Mouse (Mus musculus) heart, embryonic 14.5 days (tissue): ENCODE results near the gene Adcy5. TPM values are rescaled to one million over a fixed set of nuclear protein-coding genes. Genes with fewer than 3 reads are reported as not detected.

Source experiments
- ATAC-seq: fragments of 200-750 bp; cut with Nextera tagmentation; 2 replicates; pipeline ENCODE4 v1.8.0; 2017; ENCODE audit warnings: low read depth, moderate TSS enrichment; ENCODE audit not compliant: insufficient number of reproducible peaks, insufficient read depth, low FRiP score
- H3K27ac ChIP-seq, 2 experiments: fragments of 200-500 bp in 1 of 2; fragments of 300-500 bp in 1 of 2; sonication (generic) in 1 of 2; replicated peaks in 1 of 2; 2 replicates each; pipeline ENCODE4 v1.5.1; 2012 to 2014; ENCODE audit warnings: low read depth in 2 of 2, low read length in 2 of 2, control low read depth in 1 of 2, mild to moderate bottlenecking in 1 of 2, mixed read lengths in 1 of 2; ENCODE audit not compliant: control insufficient read depth in 1 of 2, insufficient read depth in 1 of 2
- H3K27me3 ChIP-seq: fragments of 300-500 bp; sonication (generic); 2 replicates; pipeline ENCODE4 v1.6.1; 2014; ENCODE audit warnings: mild to moderate bottlenecking, low read length, control low read depth; ENCODE audit not compliant: control insufficient read depth, insufficient read depth
- H3K36me3 ChIP-seq: fragments of 300-500 bp; sonication (generic); 2 replicates; pipeline ENCODE4 v1.6.1; 2014; ENCODE audit warnings: mild to moderate bottlenecking, control low read depth, low read length, mixed read lengths; ENCODE audit not compliant: control insufficient read depth, insufficient read depth
- H3K4me1 ChIP-seq, 2 experiments: fragments of 200-500 bp in 1 of 2; fragments of 300-500 bp in 1 of 2; sonication (generic) in 1 of 2; 2 replicates each; pipeline ENCODE4 v1.6.1; 2012 to 2014; ENCODE audit warnings: low read length in 2 of 2, control low read depth in 1 of 2, mixed read lengths in 1 of 2; ENCODE audit not compliant: control insufficient read depth in 2 of 2, insufficient read depth in 2 of 2
- H3K4me2 ChIP-seq: fragments of 300-500 bp; sonication (generic); 2 replicates; pipeline ENCODE4 v1.6.1; 2014; ENCODE audit warnings: mild to moderate bottlenecking, low read length
- H3K4me3 ChIP-seq, 2 experiments: fragments of 200-500 bp in 1 of 2; fragments of 300-500 bp in 1 of 2; sonication (generic) in 1 of 2; 2 replicates each; pipeline ENCODE4 v1.5.1; 2012 to 2014; ENCODE audit warnings: low read length in 2 of 2, mild to moderate bottlenecking in 2 of 2, control low read depth in 1 of 2, low read depth in 1 of 2, moderate library complexity in 1 of 2; ENCODE audit not compliant: control insufficient read depth in 1 of 2, insufficient read depth in 1 of 2
- H3K9ac ChIP-seq: fragments of 300-500 bp; sonication (generic); 2 replicates; pipeline ENCODE4 v1.6.1; 2014; ENCODE audit warnings: mild to moderate bottlenecking, low read length
- H3K9me3 ChIP-seq: fragments of 300-500 bp; sonication (generic); 2 replicates; pipeline ENCODE4 v1.6.1; 2016; ENCODE audit warnings: low read length, control low read depth; ENCODE audit not compliant: control insufficient read depth
- WGBS: fragments of 180-500 bp; shearing (Covaris S2); extraction: QIAGEN DNeasy Blood & Tissue Kit; methylation state at CpG from one replicate; pipeline ENCODE4 v1.1.7; 2014; 5-methylcytosine and 5-hydroxymethylcytosine counted together
- polyA plus RNA-seq: library from polyadenylated mRNA; unstranded; fragments of >200 nt; fragmentation: Nextera tagmentation; extraction: Ambion mirVana; gene quantifications from 2 replicates; pipeline ENCODE4 v1.2.1, GENCODE M21; 2014

The Adcy5 gene
- polyA plus RNA-seq, 1 experiment from 2014 or later = 11.4 TPM

- H3K27me3 ChIP-seq = no peaks in the 10 kb centered on the region
- no peaks in the 10 kb centered on the region for H3K36me3 ChIP-seq
- H3K4me1 ChIP-seq = peaks cover 41 to 58% of the 10 kb centered on the region in 2 experiments
- H3K4me2 ChIP-seq = no peak overlapping the region
- no peak for ATAC-seq
- no peak overlapping the region for H3K4me3 ChIP-seq
- H3K27ac ChIP-seq = no peak overlapping the region
- no peak overlapping the region for H3K9ac ChIP-seq
- H3K9me3 ChIP-seq = no peaks in the 10 kb centered on the region
- WGBS = 82% methylated on average over 5 of the region's 5 CpGs
Observed at GRCm38 (mm10) chr16:35205681-35206080, 51.0 kb downstream of the Adcy5 start.

GRCm38 (mm10) chr16:35206426-35206825, 51.7 kb downstream of the Adcy5 start:
- Histone ChIP-seq H3K4me3 (no peak overlapping the region), H3K27ac (peak overlapping the region in 1 of 2 experiments; percentile 29; a peak in 1 of 4 replicates), H3K27me3 (no peaks in the 10 kb centered on the region), H3K4me1 (peaks cover 42 to 58% of the 10 kb centered on the region in 2 experiments), H3K4me2 (no peak overlapping the region), H3K36me3 (no peaks in the 10 kb centered on the region), H3K9me3 (no peaks in the 10 kb centered on the region), H3K9ac (peak overlapping the region; percentile 45; the same call in 1 of the 2 replicates)
- WGBS = 70% methylated on average over 6 of the region's 6 CpGs
- no peak for ATAC-seq

- Histone ChIP-seq H3K4me3 (no peak overlapping the region), H3K9me3 (no peaks in the 10 kb centered on the region), H3K4me1 (peaks cover 46 to 68% of the 10 kb centered on the region in 2 experiments), H3K36me3 (no peaks in the 10 kb centered on the region), H3K9ac (no peak overlapping the region; the same call in 1 of the 2 replicates), H3K27me3 (no peaks in the 10 kb centered on the region), H3K27ac (0 out of 4 replicates have a peak overlapping the region, but pooled peaks of 1 of the 2 experiments have one; percentile 4), H3K4me2 (no peak overlapping the region)
- WGBS = 61% methylated on average over 3 of the region's 3 CpGs
- no peak for ATAC-seq
Observed at GRCm38 (mm10) chr16:35208796-35209195, 54.1 kb downstream of the Adcy5 start.

GRCm38 (mm10) chr16:35209753-35210152, 55.1 kb downstream of the Adcy5 start:
- no peak for ATAC-seq
- Histone ChIP-seq H3K27me3 (no peaks in the 10 kb centered on the region), H3K9ac (no peak overlapping the region), H3K4me2 (no peak overlapping the region), H3K4me1 (peaks cover 55 to 78% of the 10 kb centered on the region in 2 experiments), H3K9me3 (no peaks in the 10 kb centered on the region), H3K4me3 (no peak overlapping the region), H3K27ac (no peak overlapping the region), H3K36me3 (no peaks in the 10 kb centered on the region)
- WGBS = 86% methylated on average over 5 of the region's 5 CpGs

GRCm38 (mm10) chr16:35215047-35215446, 60.4 kb downstream of the Adcy5 start:
- WGBS = 16% methylated on average over 7 of the region's 7 CpGs
- Histone ChIP-seq H3K27ac (peak overlapping the region; percentile 98 to 99), H3K4me1 (peaks cover 60 to 78% of the 10 kb centered on the region in 2 experiments), H3K4me2 (peak overlapping the region; percentile 51), H3K4me3 (no peak overlapping the region), H3K27me3 (no peaks in the 10 kb centered on the region), H3K9me3 (no peaks in the 10 kb centered on the region), H3K9ac (no peak overlapping the region), H3K36me3 (no peaks in the 10 kb centered on the region)
- ATAC-seq = peak; percentile 78

GRCm38 (mm10) chr16:35215498-35215897, 60.8 kb downstream of the Adcy5 start:
- peak; percentile 77 for ATAC-seq
- Histone ChIP-seq H3K4me1 (peaks cover 58 to 78% of the 10 kb centered on the region in 2 experiments), H3K27ac (peak overlapping the region; percentile 98 to 99), H3K4me3 (no peak overlapping the region), H3K27me3 (no peaks in the 10 kb centered on the region), H3K9ac (peak overlapping the region; percentile 65), H3K4me2 (peak overlapping the region; percentile 51), H3K36me3 (no peaks in the 10 kb centered on the region), H3K9me3 (no peaks in the 10 kb centered on the region)
- 14% methylated on average over 5 of the region's 5 CpGs for WGBS

GRCm38 (mm10) chr16:35216826-35217491, 62.3 kb downstream of the Adcy5 start:
- Histone ChIP-seq H3K4me2 (no peak overlapping the region), H3K27me3 (no peaks in the 10 kb centered on the region), H3K9ac (peak overlapping the region; percentile 65), H3K4me1 (peaks cover 56 to 78% of the 10 kb centered on the region in 2 experiments), H3K9me3 (no peaks in the 10 kb centered on the region), H3K36me3 (no peaks in the 10 kb centered on the region), H3K4me3 (no peak overlapping the region), H3K27ac (peak overlapping the region; percentile 98 to 99)
- ATAC-seq = no peak
- 56% methylated on average over 6 of the region's 6 CpGs for whole genome bisulfite sequencing
